Mouse (Mus musculus) CH12.LX (cell line): ENCODE results near the gene Cmtm7. TPM values are rescaled to one million over a fixed set of nuclear protein-coding genes. Genes with fewer than 3 reads are reported as not detected.

Experiments used
- DNase-seq: peaks from one replicate; pipeline ENCODE4 v3.0.0-alpha.2; 2013; ENCODE audit errors: extremely low read depth
- H3K27ac ChIP-seq: 2 replicates; pipeline ENCODE4 v1.5.1; 2012; ENCODE audit warnings: low read depth, mild to moderate bottlenecking, control low read depth, moderate library complexity; ENCODE audit not compliant: insufficient read depth
- H3K27me3 ChIP-seq: replicated peaks from 2 replicates; pipeline ENCODE3; 2012; ENCODE audit warnings: inconsistent platforms
- H3K36me3 ChIP-seq, 2 experiments: replicated peaks in 1 of 2; 2 replicates each; pipeline versions ENCODE3 to v1.6.1; 2012; ENCODE audit warnings: inconsistent platforms in 1 of 2, low read length in 1 of 2, mild to moderate bottlenecking in 1 of 2, mixed read lengths in 1 of 2, moderate library complexity in 1 of 2; ENCODE audit not compliant: control insufficient read depth in 1 of 2, insufficient read depth in 1 of 2
- H3K4me1 ChIP-seq, 2 experiments: 2 replicates each; pipeline ENCODE4 v1.6.1; 2012; ENCODE audit warnings: inconsistent platforms in 1 of 2, moderate library complexity in 1 of 2; ENCODE audit not compliant: insufficient read depth in 2 of 2, control insufficient read depth in 1 of 2
- H3K4me2 ChIP-seq: 2 replicates; pipeline ENCODE4 v1.6.1; 2012; ENCODE audit warnings: low read depth, mild to moderate bottlenecking, control low read depth; ENCODE audit not compliant: poor library complexity, insufficient read depth, severe bottlenecking
- H3K4me3 ChIP-seq, 3 experiments: fragments of 150-350 bp in 1 of 3; sonication (generic) in 1 of 3; replicated peaks in 1 of 3; 2 replicates each; pipeline versions ENCODE3 to v1.5.1; 2011 to 2012; ENCODE audit warnings: low read depth in 2 of 3, low read length in 2 of 3, mild to moderate bottlenecking in 2 of 3, moderate library complexity in 2 of 3, control low read depth in 1 of 3, improper control_type of control experiment in 1 of 3, inconsistent platforms in 1 of 3, mixed read lengths in 1 of 3; ENCODE audit not compliant: poor library complexity in 1 of 3
- H3K79me2 ChIP-seq: replicated peaks from 2 replicates; pipeline ENCODE4 v1.6.1; 2012; ENCODE audit warnings: mild to moderate bottlenecking, moderate library complexity; ENCODE audit not compliant: control insufficient read depth, poor library complexity, insufficient read depth, severe bottlenecking; ENCODE audit errors: extremely low read depth
- H3K9ac ChIP-seq: 2 replicates; pipeline ENCODE4 v1.6.1; 2012; ENCODE audit warnings: low read depth, mild to moderate bottlenecking, control low read depth, moderate library complexity; ENCODE audit not compliant: insufficient read depth
- H3K9me3 ChIP-seq: replicated peaks from 2 replicates; pipeline ENCODE3; 2012; ENCODE audit warnings: low read length, inconsistent platforms, mixed read lengths
- CHD1 ChIP-seq: IDR thresholded peaks from 2 replicates; pipeline ENCODE4 v1.6.1; 2012; ENCODE audit warnings: low read depth, low read length, improper control_type of control experiment, inconsistent platforms
- CTCF ChIP-seq, 2 experiments: IDR thresholded peaks in 1 of 2; conservative IDR thresholded peaks in 1 of 2; 2 replicates each; pipeline ENCODE4 v1.5.1; 2011 to 2012; ENCODE audit warnings: low read depth in 2 of 2, low read length in 2 of 2, improper control_type of control experiment in 1 of 2, inconsistent platforms in 1 of 2, mild to moderate bottlenecking in 1 of 2, moderate library complexity in 1 of 2
- ELF1 ChIP-seq: IDR thresholded peaks from 2 replicates; pipeline ENCODE4 v1.6.1; 2014; ENCODE audit warnings: low read depth, mild to moderate bottlenecking, inconsistent platforms, low read length, improper control_type of control experiment
- EP300 ChIP-seq: IDR thresholded peaks from 2 replicates; pipeline ENCODE4 v1.6.1; 2011; ENCODE audit warnings: low read length, improper control_type of control experiment
- ETS1 ChIP-seq: conservative IDR thresholded peaks from 2 replicates; pipeline ENCODE4 v1.6.1; 2012; ENCODE audit warnings: low read depth, mild to moderate bottlenecking, inconsistent platforms, low read length, improper control_type of control experiment, moderate library complexity
- HCFC1 ChIP-seq: IDR thresholded peaks from 2 replicates; pipeline ENCODE4 v1.6.1; 2012; ENCODE audit warnings: low read depth, mild to moderate bottlenecking, inconsistent platforms, low read length, improper control_type of control experiment
- JUN ChIP-seq: IDR thresholded peaks from 2 replicates; pipeline ENCODE4 v1.6.1; 2011; ENCODE audit warnings: low read depth, mild to moderate bottlenecking, low read length, improper control_type of control experiment, moderate library complexity; ENCODE audit not compliant: insufficient read depth
- JUND ChIP-seq: conservative IDR thresholded peaks from 2 replicates; pipeline ENCODE4 v1.6.1; 2011; ENCODE audit warnings: low read depth, low read length, improper control_type of control experiment
- MAFK ChIP-seq: IDR thresholded peaks from 2 replicates; pipeline ENCODE4 v1.6.1; 2011; ENCODE audit warnings: low read length, improper control_type of control experiment; ENCODE audit not compliant: insufficient replicate concordance
- MAX ChIP-seq: IDR thresholded peaks from 2 replicates; pipeline ENCODE4 v1.6.1; 2011; ENCODE audit warnings: low read length, improper control_type of control experiment
- MAZ ChIP-seq: IDR thresholded peaks from 2 replicates; pipeline ENCODE4 v1.6.1; 2012; ENCODE audit warnings: low read depth, mild to moderate bottlenecking, inconsistent platforms, low read length, improper control_type of control experiment, moderate library complexity
- MEF2A ChIP-seq: IDR thresholded peaks from 2 replicates; pipeline ENCODE4 v1.6.1; 2014; ENCODE audit warnings: low read depth, mild to moderate bottlenecking, inconsistent platforms, low read length, improper control_type of control experiment, borderline replicate concordance
- MXI1 ChIP-seq: IDR thresholded peaks from 2 replicates; pipeline ENCODE4 v1.6.1; 2011; ENCODE audit warnings: mild to moderate bottlenecking, low read depth, low read length, improper control_type of control experiment
- NELFE ChIP-seq: IDR thresholded peaks from 2 replicates; pipeline ENCODE4 v1.6.1; 2011; ENCODE audit warnings: low read depth, low read length, improper control_type of control experiment
- NRF1 ChIP-seq: IDR thresholded peaks from 2 replicates; pipeline ENCODE4 v1.6.1; 2014; ENCODE audit warnings: low read depth, mild to moderate bottlenecking, inconsistent platforms, low read length, improper control_type of control experiment, moderate library complexity
- POLR2A ChIP-seq: IDR thresholded peaks from 2 replicates; pipeline ENCODE4 v1.6.1; 2011; ENCODE audit warnings: low read depth, mild to moderate bottlenecking, improper control_type of control experiment, low read length
- RAD21 ChIP-seq: IDR thresholded peaks from 2 replicates; pipeline ENCODE4 v1.6.1; 2011; ENCODE audit warnings: low read depth, mild to moderate bottlenecking, low read length, improper control_type of control experiment, moderate library complexity
- RCOR1 ChIP-seq: conservative IDR thresholded peaks from 2 replicates; pipeline ENCODE4 v1.6.1; 2012; ENCODE audit warnings: low read depth, mild to moderate bottlenecking, inconsistent platforms, low read length, improper control_type of control experiment
- SMC3 ChIP-seq: IDR thresholded peaks from 2 replicates; pipeline ENCODE4 v1.6.1; 2011; ENCODE audit warnings: low read depth, low read length, improper control_type of control experiment
- UBTF ChIP-seq: IDR thresholded peaks from 2 replicates; pipeline ENCODE4 v1.6.1; 2012; ENCODE audit warnings: low read depth, mild to moderate bottlenecking, inconsistent platforms, low read length, improper control_type of control experiment, moderate library complexity
- USF2 ChIP-seq: conservative IDR thresholded peaks from 2 replicates; pipeline ENCODE4 v1.6.1; 2011; ENCODE audit warnings: low read depth, low read length, improper control_type of control experiment
- ZC3H11A ChIP-seq: IDR thresholded peaks from 2 replicates; pipeline ENCODE4 v1.6.1; 2012; ENCODE audit warnings: low read depth, mild to moderate bottlenecking, inconsistent platforms, low read length, improper control_type of control experiment
- ZMIZ1 ChIP-seq: IDR thresholded peaks from 2 replicates; pipeline ENCODE4 v1.6.1; 2012; ENCODE audit warnings: low read depth, mild to moderate bottlenecking, inconsistent platforms, low read length, improper control_type of control experiment
- ZNF384 ChIP-seq: IDR thresholded peaks from 2 replicates; pipeline ENCODE4 v1.6.1; 2012; ENCODE audit warnings: low read depth, low read length, improper control_type of control experiment, inconsistent platforms
- dilution Hi-C: fragments of 300-500 bp; cut with MboI; formaldehyde crosslinking; loops from 2 replicates; pipeline ENCODE4 v1.14.3; 2020; ENCODE audit warnings: low sequenced_read_pairs; ENCODE audit not compliant: extremely low pct_unique_long_range_greater_than_20kb, extremely low pct_ligation_motif_present
- in situ Hi-C: fragments of 300-500 bp; cut with MboI; formaldehyde crosslinking; loops from 3 replicates; pipeline ENCODE4 v1.14.3; 2019; ENCODE audit warnings: low sequenced_read_pairs, low pct_ligation_motif_present, low pct_unique_long_range_greater_than_20kb, mixed read lengths
- polyA plus RNA-seq: library from polyadenylated mRNA; unstranded; fragments of >175 nt; gene quantifications from 2 replicates; pipeline ENCODE4 v1.2.1, GENCODE M21; 2012; ENCODE audit warnings: low read depth; ENCODE audit not compliant: insufficient read length
- total RNA-seq, 2 experiments: library from RNA; depleted of rRNA; stranded (reverse); fragments of 300-350 nt in 1 of 2; fragments of >200 nt in 1 of 2; gene quantifications; 2 replicates each; pipeline ENCODE4 v1.2.3; 2012 to 2014

Gene Cmtm7
- total and polyA plus RNA-seq, 3 experiments = 45.5 to 80.8 (median 46.0) TPM

DNA sequence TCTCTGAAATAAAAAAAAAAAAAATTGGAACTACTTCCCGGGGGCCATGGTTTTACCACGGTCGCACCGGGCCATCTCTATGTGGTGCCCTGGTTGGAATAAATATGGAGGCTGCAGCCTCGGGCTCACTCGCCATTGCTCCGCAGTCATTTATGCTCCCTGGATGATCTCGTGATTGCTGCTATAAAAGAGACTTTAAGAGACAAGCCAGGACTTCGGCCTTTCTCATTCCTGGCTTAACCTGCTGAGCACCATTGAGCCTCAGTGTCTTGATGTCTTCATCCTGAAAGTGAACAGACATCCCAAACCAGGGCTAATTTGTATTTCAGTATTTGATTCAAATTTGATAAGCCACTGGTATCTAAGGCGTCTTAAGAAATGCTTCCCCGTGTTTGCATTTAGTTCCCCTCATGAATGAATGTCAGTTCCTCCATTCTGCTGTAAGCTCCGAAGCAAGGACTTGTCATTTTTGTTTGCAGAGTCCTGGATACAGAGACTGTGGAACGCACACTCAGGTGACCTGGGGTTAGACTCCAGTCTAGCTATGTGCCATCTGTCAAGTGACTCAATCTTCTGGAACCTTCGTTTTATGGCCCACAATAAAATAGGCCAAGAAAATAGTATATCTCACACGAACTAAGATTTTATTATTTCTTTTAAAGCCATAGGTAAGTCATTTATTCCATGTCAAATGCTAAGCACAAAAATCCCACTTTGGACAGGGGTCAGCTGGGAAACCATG lies 40.1 kb upstream of the Cmtm7 start:
- Histone ChIP-seq H3K36me3 (no peaks in the 10 kb centered on the region), H3K4me2 (no peak overlapping the region), H3K27me3 (no peaks in the 10 kb centered on the region), H3K27ac (no peak overlapping the region)
- in situ Hi-C loops = no loop called here
- DNase-seq = no peak
- TF ChIP-seq HCFC1 (no peak), MXI1 (no peak), EP300 (no peak), ELF1 (no peak), ZNF384 (no peak), USF2 (no peak), SMC3 (no peak), POLR2A (no peak), MAFK (no peak), CHD1 (no peak), RCOR1 (no peak), UBTF (no peak), ETS1 (no peak), NRF1 (no peak), NELFE (no peak), JUN (no peak)
- TF ChIP-seq, all 38 proteins: peak for 0
- H3K4me3 ChIP-seq = no peak overlapping the region
- no peaks in the 10 kb centered on the region for H3K79me2 ChIP-seq
- no peaks in the 10 kb centered on the region for H3K9me3 ChIP-seq
- H3K9ac ChIP-seq = no peak overlapping the region
- peaks cover 0 to 26% of the 10 kb centered on the region in 2 experiments; a peak in 3 of 4 replicates for H3K4me1 ChIP-seq
- dilution Hi-C loops = no loop called here

DNA sequence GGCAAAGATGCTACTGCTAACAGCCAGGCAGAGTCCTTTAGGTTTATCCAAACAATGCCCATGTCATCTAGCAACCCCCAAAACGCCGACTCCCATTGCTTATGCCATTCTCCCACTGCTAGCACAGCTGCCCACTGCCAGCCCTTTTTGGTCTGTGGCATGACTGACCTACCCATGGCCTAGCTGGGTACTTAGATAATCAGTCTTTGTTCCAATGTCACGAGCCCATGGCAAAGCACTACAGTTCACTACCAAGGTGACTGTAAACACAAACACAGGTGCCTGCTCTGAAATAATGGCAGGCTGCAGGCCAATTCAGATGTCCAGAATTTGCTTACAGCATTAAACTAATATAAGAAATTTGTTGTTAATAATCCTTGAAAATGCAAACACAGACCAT lies 37.3 kb upstream of the Cmtm7 start:
- Histone ChIP-seq H3K27me3 (no peaks in the 10 kb centered on the region), H3K9me3 (no peaks in the 10 kb centered on the region), H3K9ac (no peak overlapping the region), H3K4me2 (no peak overlapping the region), H3K79me2 (no peaks in the 10 kb centered on the region), H3K4me3 (no peak overlapping the region), H3K36me3 (no peaks in the 10 kb centered on the region), H3K4me1 (peaks cover 0 to 38% of the 10 kb centered on the region in 2 experiments; a peak in 2 of 4 replicates), H3K27ac (no peak overlapping the region)
- in situ Hi-C loops = loop anchor here (10.0 kb wide), 1 partner anchor 66 kb away; no protein-coding TSS in a partner anchor
- no peak for TF ChIP-seq MXI1
- no peak for TF ChIP-seq JUN
- no peak for TF ChIP-seq MEF2A
- TF ChIP-seq MAZ = no peak
- TF ChIP-seq ZC3H11A = no peak
- TF ChIP-seq NRF1 = no peak
- no peak for TF ChIP-seq ZMIZ1
- no peak for TF ChIP-seq ZNF384
- TF ChIP-seq MAX = no peak
- no peak for TF ChIP-seq RAD21
- TF ChIP-seq CTCF (conservative IDR thresholded peaks at IDR 0.05 in 1 of 2, IDR thresholded peaks at IDR 0.05 in 1 of 2; ENCODE audit: low read depth in 2 of 2, low read length in 2 of 2) = no peak
- TF ChIP-seq RCOR1 = no peak
- TF ChIP-seq UBTF = no peak
- TF ChIP-seq JUND = no peak
- dilution Hi-C loops = no loop called here
- DNase-seq = no peak
